Mouse (Mus musculus) forebrain, embryonic 11.5 days (tissue): ENCODE results near the gene Lamc3. TPM values are rescaled to one million over a fixed set of nuclear protein-coding genes. Genes with fewer than 3 reads are reported as not detected.

Source experiments
- ATAC-seq: fragments of 200-750 bp; cut with Nextera tagmentation; replicated peaks from 2 replicates; pipeline ENCODE4 v1.8.0; 2017; ENCODE audit warnings: moderate TSS enrichment; ENCODE audit not compliant: low FRiP score
- DNase-seq: peaks from one replicate; pipeline ENCODE4 v3.0.0-alpha.2; 2017; ENCODE audit warnings: low spot score
- H3K27ac ChIP-seq: fragments of 300-500 bp; sonication (generic); 2 replicates; pipeline ENCODE4 v1.5.1; 2014; ENCODE audit warnings: low read depth, low read length
- H3K27me3 ChIP-seq: fragments of 300-500 bp; sonication (generic); 2 replicates; pipeline ENCODE4 v1.6.1; 2014; ENCODE audit warnings: mild to moderate bottlenecking, low read length, mixed read lengths; ENCODE audit not compliant: control insufficient read depth, insufficient read depth
- H3K36me3 ChIP-seq: fragments of 300-500 bp; sonication (generic); 2 replicates; pipeline ENCODE4 v1.6.1; 2014; ENCODE audit warnings: mild to moderate bottlenecking, low read length, moderate library complexity, mixed read lengths; ENCODE audit not compliant: control insufficient read depth, insufficient read depth
- H3K4me1 ChIP-seq: fragments of 300-500 bp; sonication (generic); replicated peaks from 2 replicates; pipeline ENCODE4 v1.6.1; 2014; ENCODE audit warnings: low read length, mixed read lengths; ENCODE audit not compliant: control insufficient read depth, insufficient read depth
- H3K4me2 ChIP-seq: fragments of 300-500 bp; sonication (generic); 2 replicates; pipeline ENCODE4 v1.6.1; 2014; ENCODE audit warnings: low read depth, mild to moderate bottlenecking, low read length, moderate library complexity, mixed read lengths; ENCODE audit not compliant: severe bottlenecking
- H3K4me3 ChIP-seq: fragments of 300-500 bp; sonication (generic); 2 replicates; pipeline ENCODE4 v1.5.1; 2014; ENCODE audit warnings: low read depth, low read length
- H3K9ac ChIP-seq: fragments of 300-500 bp; sonication (generic); 2 replicates; pipeline ENCODE4 v1.6.1; 2014; ENCODE audit warnings: low read length
- H3K9me3 ChIP-seq: fragments of 300-500 bp; sonication (generic); 2 replicates; pipeline ENCODE4 v1.6.1; 2016; ENCODE audit warnings: low read length, mixed read lengths; ENCODE audit not compliant: control insufficient read depth
- WGBS: fragments of 180-500 bp; shearing (Covaris S2); extraction: QIAGEN DNeasy Blood & Tissue Kit; methylation state at CpG from one replicate; pipeline ENCODE4 v1.1.7; 2014; 5-methylcytosine and 5-hydroxymethylcytosine counted together
- polyA plus RNA-seq: library from polyadenylated mRNA; unstranded; fragments of >200 nt; fragmentation: Nextera tagmentation; extraction: Ambion mirVana; gene quantifications from 2 replicates; pipeline ENCODE4 v1.2.1, GENCODE M21; 2014

Lamc3 gene
- polyA plus RNA-seq, 1 experiment from 2014 or later, result 6.1 TPM

- H3K4me1 ChIP-seq, result peaks cover 14% of the 10 kb centered on the region
- no peak for DNase-seq
- 93% methylated on average over 8 of the region's 8 CpGs for WGBS
- H3K27ac ChIP-seq, result no peak overlapping the region
- no peaks in the 10 kb centered on the region for H3K9me3 ChIP-seq
- no peaks in the 10 kb centered on the region for H3K36me3 ChIP-seq
- H3K27me3 ChIP-seq, result no peaks in the 10 kb centered on the region
- ATAC-seq, result no peak
- H3K4me2 ChIP-seq, result no peak overlapping the region
- H3K4me3 ChIP-seq, result no peak overlapping the region
- H3K9ac ChIP-seq, result no peak overlapping the region
Measured at GRCm38 (mm10) chr2:31855991-31856390, 31.1 kb upstream of the Lamc3 start.

GRCm38 (mm10) chr2:31857180-31857579, 29.9 kb upstream of the Lamc3 start:
- Histone ChIP-seq H3K9me3 (no peaks in the 10 kb centered on the region), H3K27me3 (no peaks in the 10 kb centered on the region), H3K36me3 (no peaks in the 10 kb centered on the region), H3K27ac (no peak overlapping the region), H3K4me2 (no peak overlapping the region), H3K4me3 (no peak overlapping the region), H3K9ac (no peak overlapping the region), H3K4me1 (peaks cover 14% of the 10 kb centered on the region)
- 79% methylated on average over 6 of the region's 6 CpGs for WGBS
- no peak for DNase-seq
- ATAC-seq, result no peak

GRCm38 (mm10) chr2:31858500-31858899, 28.6 kb upstream of the Lamc3 start:
- Histone ChIP-seq H3K27me3 (no peaks in the 10 kb centered on the region), H3K4me3 (no peak overlapping the region)

GRCm38 (mm10) chr2:31862919-31863318, 24.2 kb upstream of the Lamc3 start:
- Histone ChIP-seq H3K36me3 (no peaks in the 10 kb centered on the region), H3K4me1 (peaks cover 14% of the 10 kb centered on the region), H3K9me3 (no peaks in the 10 kb centered on the region), H3K4me2 (no peak overlapping the region), H3K27ac (no peak overlapping the region), H3K27me3 (no peaks in the 10 kb centered on the region), H3K4me3 (no peak overlapping the region), H3K9ac (no peak overlapping the region)
- ATAC-seq (no peak), DNase-seq (no peak)
- WGBS, result 74% methylated on average over 1 of the region's 1 CpGs

More at GRCm38 (mm10) chr2:31858500-31858899, 28.6 kb upstream of the Lamc3 start:
- Histone ChIP-seq H3K27ac (no peak overlapping the region), H3K4me2 (peak overlapping the region; percentile 11; the same call in 1 of the 2 replicates), H3K9ac (no peak overlapping the region), H3K4me1 (peaks cover 14% of the 10 kb centered on the region), H3K9me3 (no peaks in the 10 kb centered on the region), H3K36me3 (no peaks in the 10 kb centered on the region)
- 9% methylated on average over 12 of the region's 12 CpGs for WGBS
- ATAC-seq (no peak), DNase-seq (no peak)

- no peak for ATAC-seq
- DNase-seq, result no peak
- H3K9me3 ChIP-seq, result no peaks in the 10 kb centered on the region
- H3K4me2 ChIP-seq, result no peak overlapping the region
- H3K4me1 ChIP-seq, result peaks cover 9% of the 10 kb centered on the region
- no peaks in the 10 kb centered on the region for H3K36me3 ChIP-seq
- H3K27ac ChIP-seq, result no peak overlapping the region
- H3K4me3 ChIP-seq, result no peak overlapping the region
- H3K9ac ChIP-seq, result no peak overlapping the region
- no peaks in the 10 kb centered on the region for H3K27me3 ChIP-seq
- WGBS, result 88% methylated on average over 1 of the region's 1 CpGs
Measured at GRCm38 (mm10) chr2:31863766-31864165, 23.3 kb upstream of the Lamc3 start.

GRCm38 (mm10) chr2:31864891-31865290, 22.2 kb upstream of the Lamc3 start:
- 93% methylated on average over 9 of the region's 9 CpGs for WGBS
- H3K4me3 ChIP-seq, result no peak overlapping the region
- H3K36me3 ChIP-seq, result no peaks in the 10 kb centered on the region
- no peak overlapping the region for H3K27ac ChIP-seq
- peaks cover under 1% of the 10 kb centered on the region; the same call in 1 of the 2 replicates for H3K4me1 ChIP-seq
- ATAC-seq (no peak), DNase-seq (no peak)
- no peak overlapping the region for H3K9ac ChIP-seq
- H3K9me3 ChIP-seq, result no peaks in the 10 kb centered on the region
- H3K27me3 ChIP-seq, result no peaks in the 10 kb centered on the region
- no peak overlapping the region for H3K4me2 ChIP-seq

- no peak overlapping the region for H3K27ac ChIP-seq
- ATAC-seq, result no peak
- no peak overlapping the region for H3K4me2 ChIP-seq
- no peaks in the 10 kb centered on the region for H3K36me3 ChIP-seq
- H3K9ac ChIP-seq, result no peak overlapping the region
- WGBS, result 62% methylated on average over 4 of the region's 4 CpGs
- no peaks in the 10 kb centered on the region for H3K27me3 ChIP-seq
- no peaks in the 10 kb centered on the region for H3K9me3 ChIP-seq
- H3K4me1 ChIP-seq, result no peaks in the 10 kb centered on the region
- no peak overlapping the region for H3K4me3 ChIP-seq
- no peak for DNase-seq
Measured at GRCm38 (mm10) chr2:31865322-31865721, 21.8 kb upstream of the Lamc3 start.

GRCm38 (mm10) chr2:31865794-31866193, 21.3 kb upstream of the Lamc3 start:
- no peaks in the 10 kb centered on the region for H3K27me3 ChIP-seq
- H3K9ac ChIP-seq, result no peak overlapping the region
- ATAC-seq (no peak), DNase-seq (no peak)
- H3K9me3 ChIP-seq, result no peaks in the 10 kb centered on the region
- H3K4me2 ChIP-seq, result no peak overlapping the region
- no peak overlapping the region for H3K27ac ChIP-seq
- H3K4me3 ChIP-seq, result no peak overlapping the region
- 27% methylated on average over 2 of the region's 2 CpGs for WGBS
- no peaks in the 10 kb centered on the region for H3K36me3 ChIP-seq
- H3K4me1 ChIP-seq, result no peaks in the 10 kb centered on the region

GRCm38 (mm10) chr2:31867773-31868537, 19.1 kb upstream of the Lamc3 start:
- Histone ChIP-seq H3K9ac (no peak overlapping the region), H3K27ac (no peak overlapping the region), H3K4me3 (no peak overlapping the region), H3K4me2 (no peak overlapping the region), H3K36me3 (no peaks in the 10 kb centered on the region), H3K4me1 (no peaks in the 10 kb centered on the region), H3K27me3 (no peaks in the 10 kb centered on the region), H3K9me3 (no peaks in the 10 kb centered on the region)
- no peak for DNase-seq
- no peak for ATAC-seq
- WGBS, result 84% methylated on average over 8 of the region's 8 CpGs
